Mouse (Mus musculus) intestine, embryonic 14.5 days (tissue): ENCODE results near the gene Prss23. TPM values are rescaled to one million over a fixed set of nuclear protein-coding genes. Genes with fewer than 3 reads are reported as not detected.

Source experiments
- ATAC-seq: fragments of 200-750 bp; cut with Nextera tagmentation; replicated peaks from 2 replicates; pipeline ENCODE4 v1.8.0; 2017; ENCODE audit warnings: low read depth, moderate number of reproducible peaks, moderate TSS enrichment, moderate library complexity; ENCODE audit not compliant: low FRiP score, low TSS enrichment
- DNase-seq: peaks from one replicate; pipeline ENCODE4 v3.0.0-alpha.2; 2018; ENCODE audit warnings: low spot score
- H3K27ac ChIP-seq: fragments of 300-500 bp; sonication (generic); 2 replicates; pipeline ENCODE4 v1.5.1; 2014; ENCODE audit warnings: low read depth, mild to moderate bottlenecking, control low read depth
- H3K27me3 ChIP-seq: fragments of 300-500 bp; sonication (generic); replicated peaks from 2 replicates; pipeline ENCODE4 v1.6.1; 2014; ENCODE audit warnings: low read length, control low read depth; ENCODE audit not compliant: control insufficient read depth, insufficient read depth
- H3K36me3 ChIP-seq: fragments of 300-500 bp; sonication (generic); 2 replicates; pipeline ENCODE4 v1.6.1; 2014; ENCODE audit warnings: low read length, control low read depth; ENCODE audit not compliant: control insufficient read depth, insufficient read depth
- H3K4me1 ChIP-seq: fragments of 300-500 bp; sonication (generic); replicated peaks from 2 replicates; pipeline ENCODE4 v1.6.1; 2014; ENCODE audit warnings: low read length, control low read depth, mixed read lengths; ENCODE audit not compliant: control insufficient read depth, insufficient read depth
- H3K4me2 ChIP-seq: fragments of 300-500 bp; sonication (generic); 2 replicates; pipeline ENCODE4 v1.6.1; 2014; ENCODE audit warnings: low read length
- H3K4me3 ChIP-seq: fragments of 300-500 bp; sonication (generic); 2 replicates; pipeline ENCODE4 v1.5.1; 2014; ENCODE audit warnings: low read depth, low read length, control low read depth, mixed read lengths
- H3K9ac ChIP-seq: fragments of 300-500 bp; sonication (generic); 2 replicates; pipeline ENCODE4 v1.6.1; 2014; ENCODE audit warnings: mild to moderate bottlenecking, low read length
- H3K9me3 ChIP-seq: fragments of 300-500 bp; sonication (generic); 2 replicates; pipeline ENCODE4 v1.6.1; 2016; ENCODE audit warnings: low read length, control low read depth; ENCODE audit not compliant: control insufficient read depth
- WGBS: fragments of 180-500 bp; shearing (Covaris S2); extraction: QIAGEN DNeasy Blood & Tissue Kit; methylation state at CpG from one replicate; pipeline ENCODE4 v1.1.7; 2014; 5-methylcytosine and 5-hydroxymethylcytosine counted together
- polyA plus RNA-seq: library from polyadenylated mRNA; unstranded; fragments of >200 nt; fragmentation: Nextera tagmentation; extraction: Ambion mirVana; gene quantifications from 2 replicates; pipeline ENCODE4 v1.2.1, GENCODE M21; 2014

The Prss23 gene
- 97.3 and 103 TPM in 2 replicates for polyA plus RNA-seq

DNA sequence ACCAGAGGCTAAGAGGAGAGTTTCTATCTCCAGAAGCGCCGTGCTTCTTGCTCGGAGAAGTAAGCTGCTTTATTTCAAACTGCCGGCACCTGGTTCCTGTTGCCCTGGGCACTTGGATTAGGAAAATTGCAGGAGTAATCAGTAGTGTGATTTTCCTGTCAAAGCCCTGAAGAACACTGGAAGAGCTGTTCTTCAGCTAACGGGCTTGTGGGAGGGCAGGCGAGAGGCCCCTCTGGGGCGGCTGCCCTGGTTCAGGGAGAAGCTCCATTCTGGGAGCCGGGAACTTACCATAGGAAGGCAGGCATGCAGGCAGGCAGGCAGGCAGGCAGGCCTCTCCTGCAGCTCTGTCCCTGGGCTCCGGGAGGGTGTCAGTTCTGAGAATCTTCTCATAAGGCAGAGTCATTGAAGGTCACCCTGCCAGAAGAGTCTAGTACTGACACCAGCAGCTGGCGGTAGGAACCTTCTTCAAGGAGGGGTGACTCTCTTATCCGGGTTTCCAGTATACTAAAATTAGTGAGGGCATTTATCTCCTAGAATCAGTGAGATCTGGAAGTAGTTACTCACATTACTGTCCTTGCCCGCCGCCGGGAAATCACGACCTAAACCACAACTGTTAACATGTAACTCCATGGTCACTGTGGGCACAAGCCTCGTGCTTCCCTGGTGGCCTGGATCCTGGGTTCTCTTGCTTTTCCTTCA lies at the start of gene Prss23:
Prss23 (minus strand) TSS at position 457 of the 699 bp plus-strand sequence.
- 49% methylated on average over 16 of the region's 16 CpGs for WGBS
- Histone ChIP-seq H3K4me1 (no peaks in the 10 kb centered on the region), H3K36me3 (no peaks in the 10 kb centered on the region), H3K4me3 (no peak within 1 kb of the TSS), H3K27ac (0 out of 2 replicates have a peak within 1 kb of the TSS, but pooled peaks have one; percentile 1), H3K4me2 (no peak within 1 kb of the TSS), H3K27me3 (no peaks in the 10 kb centered on the region), H3K9ac (no peak within 1 kb of the TSS), H3K9me3 (no peaks in the 10 kb centered on the region)
- no peak for DNase-seq
- no peak for ATAC-seq

DNA sequence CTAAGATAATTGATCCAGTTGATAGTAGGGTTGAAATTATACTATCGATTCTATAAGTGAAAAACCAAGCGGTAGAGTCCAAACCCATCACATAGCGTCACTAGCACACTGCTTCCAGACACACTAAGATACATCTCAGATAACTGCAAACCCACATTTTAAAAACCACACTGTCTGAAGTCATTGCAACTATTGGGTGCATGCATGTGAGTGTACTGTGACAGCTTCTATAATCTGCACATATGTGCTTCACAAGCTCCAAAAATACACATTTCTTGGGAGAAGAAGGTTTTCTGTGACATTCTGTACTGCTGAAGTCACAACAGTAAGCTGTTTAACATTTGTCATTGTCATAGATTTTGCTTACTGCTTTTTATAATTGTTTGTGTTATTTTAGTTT lies 49.1 kb upstream of the Prss23 start:
- H3K4me3 ChIP-seq, result no peak overlapping the region
- H3K4me1 ChIP-seq, result no peaks in the 10 kb centered on the region
- H3K27me3 ChIP-seq, result no peaks in the 10 kb centered on the region
- no peaks in the 10 kb centered on the region for H3K9me3 ChIP-seq
- WGBS, result 89% methylated on average over 3 of the region's 3 CpGs
- DNase-seq (no peak), ATAC-seq (no peak)
- H3K36me3 ChIP-seq, result no peaks in the 10 kb centered on the region
- no peak overlapping the region for H3K27ac ChIP-seq
- H3K9ac ChIP-seq, result no peak overlapping the region
- no peak overlapping the region for H3K4me2 ChIP-seq

DNA sequence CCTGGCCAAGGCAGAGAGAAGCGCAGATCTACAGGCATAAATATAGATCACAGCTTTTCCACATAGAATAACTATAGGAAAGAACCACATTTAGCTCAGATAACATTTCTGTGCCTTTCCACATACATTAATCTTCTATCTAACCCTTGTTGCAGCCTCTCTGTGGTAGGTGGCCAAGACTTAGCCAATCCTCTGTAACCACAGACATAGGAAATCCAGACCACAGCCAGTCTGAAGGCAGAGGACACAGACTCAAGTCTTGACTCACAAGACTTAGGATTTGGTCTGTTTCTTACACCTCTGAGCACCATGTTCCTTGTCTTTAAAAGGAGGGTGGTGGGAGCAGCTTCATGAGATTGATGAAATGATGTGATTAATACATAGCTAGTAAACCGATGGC lies 37.6 kb upstream of the Prss23 start:
- 95% methylated on average over 2 of the region's 2 CpGs for WGBS
- DNase-seq (no peak), ATAC-seq (no peak)
- Histone ChIP-seq H3K36me3 (no peaks in the 10 kb centered on the region), H3K4me1 (no peaks in the 10 kb centered on the region), H3K27ac (no peak overlapping the region), H3K4me3 (no peak overlapping the region), H3K9ac (no peak overlapping the region), H3K27me3 (no peaks in the 10 kb centered on the region), H3K4me2 (no peak overlapping the region), H3K9me3 (no peaks in the 10 kb centered on the region)

DNA sequence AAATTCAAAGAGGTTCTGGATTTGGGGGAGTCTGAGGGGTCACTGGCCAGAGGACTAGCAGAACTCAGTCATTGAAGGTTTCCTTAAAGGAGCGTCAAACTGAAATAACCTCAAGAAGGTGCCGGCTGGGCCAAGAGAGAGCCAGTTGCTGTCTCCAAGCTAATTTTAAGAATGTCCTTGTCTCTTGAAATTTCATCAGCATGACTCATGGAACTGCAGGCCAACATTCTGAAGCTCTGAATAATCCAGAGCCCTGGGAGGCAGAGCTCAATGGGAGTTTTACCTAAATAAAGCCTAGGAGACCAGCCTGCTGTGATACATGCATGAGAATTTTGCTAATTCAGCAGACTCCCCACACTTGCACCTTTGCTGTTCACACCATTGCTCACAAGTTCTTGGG lies 36.5 kb upstream of the Prss23 start:
- H3K27ac ChIP-seq, result no peak overlapping the region
- H3K4me1 ChIP-seq, result no peaks in the 10 kb centered on the region
- H3K27me3 ChIP-seq, result no peaks in the 10 kb centered on the region
- no peak overlapping the region for H3K9ac ChIP-seq
- H3K9me3 ChIP-seq, result no peaks in the 10 kb centered on the region
- 80% methylated on average over 2 of the region's 2 CpGs for WGBS
- ATAC-seq, result no peak
- no peaks in the 10 kb centered on the region for H3K36me3 ChIP-seq
- H3K4me3 ChIP-seq, result no peak overlapping the region
- DNase-seq, result no peak
- no peak overlapping the region for H3K4me2 ChIP-seq

DNA sequence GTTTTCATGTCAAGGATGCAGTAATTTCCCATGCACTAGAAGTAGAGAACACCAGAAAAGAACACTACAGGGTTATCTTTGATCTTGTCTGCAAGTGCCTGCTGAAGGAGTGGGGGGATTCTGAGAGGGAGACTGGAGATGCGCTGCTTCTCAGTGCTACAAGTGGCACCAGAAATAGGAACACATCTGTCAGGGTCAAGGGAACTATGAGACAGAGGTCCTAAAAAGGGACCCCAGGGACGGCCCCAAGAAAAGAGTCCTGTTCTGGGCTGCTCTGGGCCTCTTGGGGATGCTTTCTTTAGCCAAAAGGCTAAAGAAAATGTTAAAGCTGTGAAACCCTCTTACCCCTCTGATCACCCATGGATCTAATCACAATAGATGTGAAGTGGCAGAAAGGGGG lies 35.2 kb upstream of the Prss23 start:
- H3K27me3 ChIP-seq, result no peaks in the 10 kb centered on the region
- no peak overlapping the region for H3K4me3 ChIP-seq
- 71% methylated on average over 2 of the region's 2 CpGs for WGBS
- peak overlapping the region; percentile 39; the same call in 1 of the 2 replicates for H3K27ac ChIP-seq
- ATAC-seq (no peak), DNase-seq (no peak)
- H3K4me2 ChIP-seq, result no peak overlapping the region
- no peaks in the 10 kb centered on the region for H3K4me1 ChIP-seq
- no peak overlapping the region for H3K9ac ChIP-seq
- no peaks in the 10 kb centered on the region for H3K9me3 ChIP-seq
- no peaks in the 10 kb centered on the region for H3K36me3 ChIP-seq

DNA sequence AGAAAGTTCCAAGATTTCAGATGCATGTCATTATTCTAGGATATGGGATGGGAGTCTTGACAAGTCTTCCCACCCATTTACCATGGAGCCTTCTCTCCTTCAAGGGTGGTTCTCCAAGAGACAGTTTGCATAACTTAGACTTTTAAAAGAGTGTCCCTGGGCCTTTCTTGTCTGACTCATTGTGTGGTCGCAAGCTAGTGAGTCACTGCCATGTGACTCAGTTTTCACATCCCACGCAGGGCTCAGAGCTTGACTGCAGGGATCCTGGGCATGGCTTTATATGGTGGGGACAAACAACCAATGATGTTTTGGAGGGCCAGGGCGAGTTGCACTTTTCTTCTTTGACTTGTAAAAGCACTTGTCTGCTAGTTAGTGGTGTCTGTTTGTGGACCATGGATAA lies 34.0 kb upstream of the Prss23 start:
- H3K4me1 ChIP-seq, result no peaks in the 10 kb centered on the region
- no peaks in the 10 kb centered on the region for H3K27me3 ChIP-seq
- H3K4me2 ChIP-seq, result no peak overlapping the region
- no peaks in the 10 kb centered on the region for H3K36me3 ChIP-seq
- 78% methylated on average over 3 of the region's 3 CpGs for WGBS
- H3K9ac ChIP-seq, result no peak overlapping the region
- no peaks in the 10 kb centered on the region for H3K9me3 ChIP-seq
- peak overlapping the region; percentile 8; the same call in 1 of the 2 replicates for H3K27ac ChIP-seq
- no peak for ATAC-seq
- no peak overlapping the region for H3K4me3 ChIP-seq
- DNase-seq, result no peak

DNA sequence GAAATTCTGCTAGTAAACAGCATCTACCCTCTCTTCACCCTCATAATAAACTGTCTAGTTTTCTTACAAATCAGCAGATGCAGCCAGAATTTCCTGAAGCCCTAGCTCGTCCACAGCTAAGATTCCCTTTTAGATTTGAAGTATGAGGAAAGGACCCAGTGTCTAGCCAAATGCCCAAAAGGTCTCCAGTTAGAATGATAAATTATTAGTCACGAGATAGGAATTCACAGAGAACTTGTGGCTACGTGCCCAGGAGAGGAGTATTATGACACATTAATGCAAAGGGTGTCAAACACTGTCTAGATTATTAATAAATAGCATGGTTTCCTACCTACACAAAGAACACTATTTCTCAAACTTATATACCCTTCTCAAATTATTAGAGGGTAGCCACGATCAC lies 32.6 kb upstream of the Prss23 start:
- H3K4me3 ChIP-seq, result no peak overlapping the region
- WGBS, result 50% methylated on average over 4 of the region's 4 CpGs
- H3K9ac ChIP-seq, result no peak overlapping the region
- ATAC-seq (no peak), DNase-seq (no peak)
- H3K4me2 ChIP-seq, result no peak overlapping the region
- H3K4me1 ChIP-seq, result no peaks in the 10 kb centered on the region
- H3K9me3 ChIP-seq, result no peaks in the 10 kb centered on the region
- H3K27me3 ChIP-seq, result no peaks in the 10 kb centered on the region
- no peak overlapping the region for H3K27ac ChIP-seq
- no peaks in the 10 kb centered on the region for H3K36me3 ChIP-seq

DNA sequence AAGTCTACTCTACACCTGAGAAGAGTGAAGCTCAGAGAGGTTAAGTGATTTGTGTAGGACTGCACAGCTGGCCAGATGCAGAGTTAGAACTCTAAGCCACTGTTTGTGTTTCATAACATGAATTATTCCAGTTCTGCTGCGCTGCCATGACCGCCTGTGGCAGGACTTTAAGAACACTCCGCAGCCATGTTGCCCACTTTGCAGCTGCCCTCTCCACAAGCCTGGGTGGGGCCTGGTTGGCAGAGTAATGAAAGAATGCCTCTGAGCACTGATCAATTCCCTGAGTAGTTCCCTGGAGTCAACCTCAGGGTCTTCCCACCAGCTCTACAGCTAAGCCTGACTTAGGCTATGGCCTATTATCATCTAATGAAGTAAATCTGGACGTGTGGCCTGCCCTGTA lies 32.1 kb upstream of the Prss23 start:
- no peak for ATAC-seq

DNA sequence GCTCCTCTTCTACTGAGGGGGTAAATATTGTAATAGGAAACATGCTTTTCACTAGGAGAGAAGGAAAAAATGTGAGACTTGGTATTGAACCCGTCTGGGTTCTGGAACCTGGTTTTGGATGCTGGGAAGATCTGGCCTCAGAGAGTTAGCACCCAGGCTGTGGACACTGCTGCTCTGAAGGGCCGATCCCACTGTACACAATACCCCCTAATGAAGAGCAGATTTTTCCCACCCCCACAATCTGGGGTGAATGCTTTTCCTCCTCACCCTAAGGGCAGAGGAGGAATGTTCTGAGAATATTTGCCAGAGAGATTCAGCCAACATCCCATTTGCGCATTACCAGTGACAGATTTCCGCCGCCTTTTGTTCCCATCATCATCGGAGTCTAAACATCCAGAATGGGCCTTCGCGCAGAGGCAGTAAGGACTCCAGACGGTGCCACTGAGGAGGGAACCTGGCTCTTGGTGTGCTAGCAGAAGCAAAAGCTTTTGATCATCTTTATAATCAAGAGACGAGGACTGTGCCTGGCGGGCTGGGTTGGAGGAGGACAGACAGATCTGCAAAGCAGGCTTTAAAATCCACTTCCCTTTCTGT lies 31.6 kb upstream of the Prss23 start:
- no peak overlapping the region for H3K4me3 ChIP-seq
- no peaks in the 10 kb centered on the region for H3K36me3 ChIP-seq
- WGBS, result 81% methylated on average over 11 of the region's 11 CpGs
- no peak overlapping the region for H3K4me2 ChIP-seq
- ATAC-seq, result no peak
- no peak overlapping the region for H3K9ac ChIP-seq
- no peaks in the 10 kb centered on the region for H3K4me1 ChIP-seq
- DNase-seq, result no peak
- H3K27me3 ChIP-seq, result no peaks in the 10 kb centered on the region
- H3K27ac ChIP-seq, result no peak overlapping the region
- H3K9me3 ChIP-seq, result no peaks in the 10 kb centered on the region

More for the DNA sequence above, 32.1 kb upstream of the Prss23 start:
- WGBS, result 75% methylated on average over 4 of the region's 4 CpGs
- H3K4me3 ChIP-seq, result no peak overlapping the region
- H3K27me3 ChIP-seq, result no peaks in the 10 kb centered on the region
- H3K36me3 ChIP-seq, result no peaks in the 10 kb centered on the region
- H3K4me2 ChIP-seq, result no peak overlapping the region
- no peak for DNase-seq
- no peak overlapping the region for H3K27ac ChIP-seq
- H3K9ac ChIP-seq, result no peak overlapping the region
- H3K4me1 ChIP-seq, result no peaks in the 10 kb centered on the region
- H3K9me3 ChIP-seq, result no peaks in the 10 kb centered on the region
